Mouse (Mus musculus): ENCODE data around the gene Rrp1b.
"Not testable (repeated sequence)": the region's sequence is repeated elsewhere in the genome, so short reads cannot be mapped to it uniquely, and the experiment has no call there.

Gene Rrp1b

DNA sequence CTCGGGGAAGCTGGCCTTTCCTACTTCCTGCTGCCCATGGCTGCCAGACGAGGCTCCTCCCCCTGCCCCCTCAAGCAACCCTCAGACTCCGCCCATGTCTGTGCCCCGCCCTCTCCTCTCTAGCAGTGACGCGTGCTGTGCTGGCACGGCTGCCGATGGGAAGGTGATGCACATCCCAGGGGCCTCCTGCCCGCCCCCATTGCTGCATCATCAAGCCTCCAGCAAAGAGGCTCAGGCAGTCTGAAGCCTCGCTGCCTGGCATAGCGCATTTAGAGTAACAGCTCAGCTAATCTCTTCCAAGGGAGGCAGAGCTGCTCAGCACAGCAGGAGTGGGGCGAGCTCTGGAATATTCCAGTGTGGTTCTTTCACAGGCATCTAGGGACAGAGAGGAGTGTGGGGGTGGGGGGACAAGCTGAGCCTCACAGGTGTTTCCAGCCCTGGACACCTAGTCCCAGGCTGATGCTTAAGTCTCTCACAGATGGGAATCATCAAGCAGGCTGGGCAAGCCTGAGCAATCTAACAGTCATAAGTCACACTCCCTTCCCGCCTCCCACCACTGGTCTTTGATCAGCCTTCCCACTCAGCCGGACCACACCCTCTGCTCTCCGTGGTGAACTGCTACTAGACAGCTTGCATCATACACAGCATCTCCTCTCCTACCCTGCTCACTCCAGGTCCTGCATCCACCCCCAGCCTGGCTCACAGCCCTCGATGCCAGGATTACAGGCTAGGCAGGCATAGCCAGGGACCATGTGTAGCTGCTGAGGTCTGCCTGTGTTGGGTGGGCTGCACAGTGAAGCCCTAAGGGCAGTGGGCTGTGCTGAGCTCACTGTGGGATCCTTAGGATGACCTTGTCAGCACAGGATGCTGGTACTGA, 55.7 kb downstream of the Rrp1b start:
- DNase-seq, result peak in 1 of 2 experiments; percentile 24

DNA sequence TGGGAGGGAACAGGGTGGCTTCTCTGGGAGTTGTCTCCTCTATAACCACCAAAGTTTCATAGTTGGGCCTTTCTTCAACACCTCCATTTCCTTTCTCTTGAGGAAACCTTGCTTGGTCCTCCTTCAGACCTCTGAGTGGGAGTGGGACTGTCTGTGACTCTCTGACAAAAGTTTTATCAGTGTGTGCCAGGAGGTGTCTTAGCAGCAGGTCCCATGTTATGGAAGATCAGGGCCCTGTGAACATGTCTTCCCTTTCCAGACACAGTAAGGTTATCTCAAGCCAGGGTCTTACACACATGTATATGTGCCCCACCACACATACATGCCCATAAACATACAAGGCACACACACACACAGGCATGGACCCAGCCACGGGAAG, 56.3 kb downstream of the Rrp1b start:
- no peak for DNase-seq

GRCm38 (mm10) chr17:32092895-32093294, 57.0 kb downstream of the Rrp1b start:
- no peak for DNase-seq

DNA sequence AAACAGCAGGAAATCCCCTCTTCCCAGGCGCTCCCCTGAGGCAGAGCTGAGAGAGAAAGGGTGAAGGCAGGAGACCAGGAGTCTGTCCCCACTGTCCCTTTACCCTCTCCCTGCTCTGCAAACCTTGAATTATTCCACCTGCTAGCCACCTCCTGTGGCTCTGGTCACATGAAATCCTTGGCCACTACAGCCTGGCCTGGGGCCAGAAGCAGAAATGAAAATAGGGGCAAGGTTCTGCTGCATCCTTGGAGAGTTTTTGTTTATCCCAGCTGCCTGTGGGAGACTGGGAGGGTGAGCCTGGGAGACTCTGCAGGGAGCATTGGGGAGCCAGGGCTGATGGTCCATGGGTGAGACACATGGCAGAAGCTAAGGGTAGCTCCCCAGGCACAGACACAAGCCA, 61.8 kb downstream of the Rrp1b start:
- DNase-seq, result peak in 1 of 2 experiments; percentile 24

DNA sequence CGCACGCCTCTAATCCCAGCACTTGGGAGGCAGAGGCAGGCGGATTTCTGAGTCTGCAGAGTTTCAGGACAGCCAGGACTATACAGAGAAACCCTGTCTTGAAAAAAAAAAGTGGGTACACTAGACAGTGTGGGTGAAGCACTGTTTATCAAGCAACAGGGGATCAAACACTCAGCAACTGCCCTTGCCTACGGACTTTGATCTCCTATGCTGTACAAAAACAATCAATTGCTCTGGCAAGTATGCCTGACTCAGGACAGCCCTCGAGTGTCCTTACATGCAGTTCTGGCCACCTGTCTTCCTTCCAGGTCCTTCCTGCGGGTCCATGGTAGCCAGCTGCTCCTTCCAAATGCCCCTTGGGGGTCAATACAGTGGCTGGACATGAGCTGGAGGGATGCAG, 63.0 kb downstream of the Rrp1b start:
- not testable (repeated sequence) for DNase-seq

- no peak for DNase-seq
Observed at GRCm38 (mm10) chr17:32099574-32099942, 63.7 kb downstream of the Rrp1b start.

GRCm38 (mm10) chr17:32099943-32100586, 64.2 kb downstream of the Rrp1b start:
- peak; percentile 38 to 57 for DNase-seq

DNA sequence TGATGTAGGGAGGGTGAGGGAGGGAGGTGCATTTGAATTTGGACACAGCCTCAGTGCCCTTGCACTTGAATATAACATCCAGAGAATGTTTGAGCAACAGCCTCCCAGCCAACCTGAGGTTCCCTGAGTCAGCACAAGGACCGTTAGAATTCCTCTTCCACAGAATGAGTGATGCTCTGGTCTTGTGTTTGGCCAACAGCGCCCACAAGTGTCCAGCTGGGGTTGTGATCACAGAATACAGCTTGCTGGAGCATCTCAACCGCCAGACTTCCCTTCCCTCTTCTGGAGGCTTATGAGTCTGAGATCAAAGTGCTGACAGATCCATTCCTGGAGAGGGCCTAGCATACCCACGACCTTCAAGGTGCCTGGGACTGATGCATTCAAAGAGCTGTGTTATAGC, 67.2 kb downstream of the Rrp1b start:
- no peak for DNase-seq

DNA sequence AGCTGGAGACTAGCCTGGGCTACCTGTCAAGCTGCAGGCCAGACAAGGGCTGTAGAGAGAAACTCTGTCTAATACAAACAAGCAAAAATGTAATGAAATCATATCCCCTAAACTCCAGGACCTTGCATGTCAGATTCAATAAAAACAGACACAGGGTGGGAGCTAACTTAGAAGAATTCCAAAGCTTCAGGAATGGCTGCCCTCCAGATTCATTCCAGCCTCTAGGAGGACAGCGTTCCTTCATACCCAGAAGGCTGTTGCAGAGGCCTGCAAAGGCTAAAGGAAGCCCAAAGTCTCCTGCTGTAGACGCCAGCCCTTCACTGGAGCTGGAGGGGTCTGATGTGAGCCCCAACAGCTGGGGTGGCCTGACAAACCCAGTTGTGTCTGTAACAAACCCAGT, 70.5 kb downstream of the Rrp1b start:
- no peak for DNase-seq

DNA sequence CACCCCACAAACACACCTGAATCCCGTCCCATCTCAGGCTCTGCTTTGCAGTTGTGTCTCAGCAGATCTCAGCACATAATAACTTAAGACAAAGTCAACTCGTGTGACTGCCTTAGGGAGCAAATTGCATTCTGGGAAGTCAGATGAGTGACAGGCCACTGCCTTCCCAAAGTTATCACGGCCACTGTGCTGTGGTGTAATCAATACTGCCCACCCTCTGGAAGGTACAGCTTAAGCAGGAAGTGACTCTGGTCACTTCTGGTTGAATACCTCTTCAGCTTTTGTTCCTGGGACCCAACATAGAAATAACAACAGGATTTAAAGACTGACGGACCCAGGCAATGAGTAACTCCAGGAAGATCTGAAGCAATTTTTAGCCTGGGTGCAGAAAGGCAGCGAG, 72.0 kb downstream of the Rrp1b start:
- DNase-seq, result no peak

DNA sequence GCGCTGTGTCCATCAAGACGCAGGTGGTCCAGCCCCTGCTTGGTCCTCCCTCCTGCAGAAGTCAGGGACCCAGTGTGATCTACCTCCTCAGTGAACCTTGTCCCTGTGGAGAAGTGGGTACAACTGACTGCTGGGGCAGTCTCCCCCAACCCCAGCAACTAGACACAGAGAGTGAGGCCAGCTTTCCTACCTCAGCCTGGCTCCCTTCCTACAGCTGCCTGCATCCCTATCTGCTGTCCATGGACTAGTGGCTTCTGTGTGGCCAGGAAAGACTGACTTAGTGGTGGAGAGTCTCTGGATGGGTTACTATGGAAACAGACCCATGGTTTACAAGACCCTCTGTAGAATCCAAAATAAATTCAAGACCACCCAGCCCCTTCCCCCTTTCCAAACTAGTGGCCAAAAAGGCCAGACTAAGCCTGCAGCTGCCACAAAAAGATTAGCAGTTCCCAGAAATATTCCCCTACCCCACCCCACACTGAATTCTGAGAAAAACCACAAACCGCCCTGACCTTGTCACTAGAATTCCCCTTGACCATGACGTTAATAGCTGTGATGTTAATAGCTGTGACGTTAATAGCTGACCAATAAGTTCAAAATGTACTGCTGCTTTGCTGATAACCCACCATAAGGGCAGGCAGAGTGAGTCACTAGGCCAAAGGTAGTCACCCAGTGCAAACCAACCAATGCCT, 72.6 kb downstream of the Rrp1b start:
- DNase-seq, result not testable (repeated sequence)

DNA sequence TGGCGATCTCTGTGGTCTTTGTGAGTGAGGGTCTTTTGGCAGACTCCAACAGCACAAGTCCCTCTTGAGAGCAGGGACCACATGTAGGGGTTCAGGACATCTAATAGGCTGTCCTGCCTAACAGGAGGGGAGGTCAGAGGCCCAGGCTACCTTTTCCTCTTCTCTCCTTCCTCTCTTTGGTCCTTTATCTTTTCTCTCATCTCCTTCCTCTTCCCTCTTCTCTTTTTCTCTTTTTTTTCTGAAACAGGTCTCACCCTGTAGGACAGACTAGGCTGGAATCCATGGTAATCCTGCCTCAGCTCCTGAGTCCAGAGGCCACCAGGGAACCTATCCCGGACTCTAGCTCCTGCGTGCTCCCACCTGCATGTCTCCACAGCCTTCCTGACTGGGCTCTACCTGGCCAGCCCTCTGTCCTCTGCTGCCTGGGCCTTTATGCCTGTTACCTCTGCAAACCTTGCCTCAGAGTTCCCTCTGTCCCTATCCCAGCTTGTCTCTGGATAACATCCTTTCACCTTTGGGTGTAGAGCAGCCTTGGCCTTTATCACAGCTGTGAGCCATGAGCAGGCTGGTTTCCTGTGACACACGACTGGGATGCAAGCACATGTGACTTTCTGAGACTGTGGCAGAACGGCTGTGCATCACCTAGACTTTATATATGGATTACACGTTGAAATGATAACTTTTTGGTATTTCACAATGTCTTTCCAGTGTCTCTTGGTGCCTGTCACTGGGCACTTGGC, 73.5 kb downstream of the Rrp1b start:
- no peak for DNase-seq

DNA sequence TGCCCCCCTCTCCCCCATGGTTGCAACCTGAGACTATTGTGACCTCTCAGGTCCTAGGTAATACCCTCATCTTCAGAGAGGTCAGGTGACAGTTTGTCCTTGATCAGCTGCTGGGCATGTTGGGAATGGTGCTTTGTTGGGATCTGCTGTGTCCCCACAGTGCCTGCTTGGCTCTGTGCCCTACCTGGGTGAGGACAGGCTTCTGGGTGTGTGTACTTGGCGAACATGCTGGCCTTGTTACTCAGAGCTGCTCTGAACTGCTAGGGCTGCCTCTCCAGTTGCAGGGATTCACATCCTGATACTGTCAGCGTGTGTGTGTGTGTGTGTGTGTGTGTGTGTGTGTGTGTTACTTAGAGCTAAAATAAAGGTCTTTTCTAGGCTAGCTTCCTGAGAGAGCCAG, 74.5 kb downstream of the Rrp1b start:
- DNase-seq, result no peak

- DNase-seq, result no peak
Observed at GRCm38 (mm10) chr17:32110980-32111780, 75.3 kb downstream of the Rrp1b start.
